Mouse (Mus musculus): ENCODE data around the gene Cyfip2.

GRCm38 (mm10) chr11:46306776-46307175, 5.9 kb downstream of the Cyfip2 start:
- TF ChIP-seq GATA1 (IDR thresholded peaks at IDR 0.05; ENCODE audit: borderline replicate concordance, low read length) (no peak), FLI1 (IDR thresholded peaks at IDR 0.05; ENCODE audit: low read length) (no peak)
